Mouse (Mus musculus) neural tube, embryonic 14.5 days (tissue): ENCODE measurements around the gene Mobp. TPM values are rescaled to one million over a fixed set of nuclear protein-coding genes. Genes with fewer than 3 reads are reported as not detected.

Source experiments
- ATAC-seq: fragments of 200-750 bp; cut with Nextera tagmentation; 2 replicates; pipeline ENCODE4 v1.8.0; 2017; ENCODE audit warnings: low read depth, mild to moderate bottlenecking, moderate TSS enrichment, moderate library complexity
- H3K27ac ChIP-seq: fragments of 300-500 bp; sonication (generic); 2 replicates; pipeline ENCODE4 v1.5.1; 2014; ENCODE audit warnings: low read depth, mild to moderate bottlenecking, control low read depth, low read length, moderate library complexity, mixed read lengths
- H3K27me3 ChIP-seq: fragments of 300-500 bp; sonication (generic); 2 replicates; pipeline ENCODE4 v1.6.1; 2014; ENCODE audit warnings: low read length; ENCODE audit not compliant: control insufficient read depth, insufficient read depth
- H3K36me3 ChIP-seq: fragments of 300-500 bp; sonication (generic); 2 replicates; pipeline ENCODE4 v1.6.1; 2014; ENCODE audit warnings: low read length, mixed read lengths; ENCODE audit not compliant: control insufficient read depth, insufficient read depth
- H3K4me1 ChIP-seq: fragments of 300-500 bp; sonication (generic); 2 replicates; pipeline ENCODE4 v1.6.1; 2014; ENCODE audit warnings: low read length; ENCODE audit not compliant: control insufficient read depth, insufficient read depth
- H3K4me2 ChIP-seq: fragments of 300-500 bp; sonication (generic); 2 replicates; pipeline ENCODE4 v1.6.1; 2014; ENCODE audit warnings: mild to moderate bottlenecking, low read depth, low read length, control low read depth
- H3K4me3 ChIP-seq: fragments of 300-500 bp; sonication (generic); 2 replicates; pipeline ENCODE4 v1.5.1; 2014; ENCODE audit warnings: low read depth, low read length, control low read depth, mixed read lengths
- H3K9ac ChIP-seq: fragments of 300-500 bp; sonication (generic); replicated peaks from 2 replicates; pipeline ENCODE4 v1.6.1; 2014; ENCODE audit warnings: low read depth, mild to moderate bottlenecking, control low read depth, low read length, mixed read lengths
- H3K9me3 ChIP-seq: fragments of 300-500 bp; sonication (generic); 2 replicates; pipeline ENCODE4 v1.6.1; 2016; ENCODE audit warnings: low read length; ENCODE audit not compliant: control insufficient read depth
- WGBS: fragments of 180-500 bp; shearing (Covaris S2); extraction: QIAGEN DNeasy Blood & Tissue Kit; methylation state at CpG from one replicate; pipeline ENCODE4 v1.1.7; 2014; 5-methylcytosine and 5-hydroxymethylcytosine counted together
- polyA plus RNA-seq: library from polyadenylated mRNA; unstranded; fragments of >200 nt; fragmentation: Nextera tagmentation; extraction: Ambion mirVana; gene quantifications from 2 replicates; pipeline ENCODE4 v1.2.1, GENCODE M21; 2014

Gene Mobp
- polyA plus RNA-seq, 1 experiment from 2014 or later: 0.16 TPM

DNA sequence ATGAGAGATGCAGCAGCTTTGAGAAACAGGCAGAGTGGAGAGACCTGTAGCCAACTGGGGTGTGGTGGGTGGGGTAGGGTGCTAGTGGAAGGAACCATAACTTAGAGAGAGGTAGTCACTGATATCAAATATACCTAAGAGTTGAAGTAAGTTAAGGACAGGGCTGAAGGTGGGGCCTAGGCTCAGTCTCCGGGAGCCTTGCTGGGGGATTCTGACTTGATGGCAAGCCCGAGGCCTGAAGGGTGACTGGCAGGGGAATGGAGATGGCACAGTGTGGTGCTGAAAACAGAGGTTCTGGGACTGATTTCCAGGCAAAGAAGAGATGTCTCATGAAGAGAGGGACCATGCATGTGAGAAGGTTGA lies 34.7 kb upstream of the Mobp start:
- ATAC-seq: no peak
- H3K9ac ChIP-seq: no peak overlapping the region
- no peak overlapping the region for H3K4me3 ChIP-seq
- 91% methylated on average over 2 of the region's 2 CpGs for WGBS
- H3K27ac ChIP-seq: no peak overlapping the region
- H3K4me1 ChIP-seq: peaks cover 6% of the 10 kb centered on the region
- H3K9me3 ChIP-seq: no peaks in the 10 kb centered on the region
- no peaks in the 10 kb centered on the region for H3K27me3 ChIP-seq
- no peak overlapping the region for H3K4me2 ChIP-seq
- H3K36me3 ChIP-seq: peaks cover 9% of the 10 kb centered on the region

DNA sequence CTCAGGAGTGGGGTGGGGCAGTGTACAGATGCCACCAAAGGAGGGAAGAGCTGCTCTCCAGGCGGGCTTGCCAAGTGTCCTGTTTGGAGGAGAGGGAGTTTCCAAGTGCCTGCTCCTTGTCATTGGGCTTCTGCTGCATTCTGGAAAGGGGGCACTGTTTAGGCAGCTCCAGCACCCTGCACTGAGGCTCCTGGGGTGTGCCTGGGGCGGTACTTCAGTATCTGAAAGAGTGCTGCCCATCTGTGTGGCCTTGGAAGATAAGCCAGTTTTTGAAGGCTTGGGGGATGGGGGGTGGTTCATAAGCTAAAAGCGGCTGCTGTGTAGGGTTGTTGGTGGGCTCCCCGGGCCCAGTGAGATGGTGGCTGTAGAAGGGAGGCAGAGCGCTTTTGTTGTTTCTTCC lies 33.9 kb upstream of the Mobp start:
- Histone ChIP-seq H3K36me3 (peaks cover 17% of the 10 kb centered on the region), H3K4me1 (peaks cover 6% of the 10 kb centered on the region), H3K27ac (no peak overlapping the region), H3K4me2 (no peak overlapping the region), H3K9me3 (no peaks in the 10 kb centered on the region), H3K27me3 (no peaks in the 10 kb centered on the region), H3K4me3 (no peak overlapping the region), H3K9ac (no peak overlapping the region)
- 80% methylated on average over 5 of the region's 5 CpGs for WGBS
- no peak for ATAC-seq

DNA sequence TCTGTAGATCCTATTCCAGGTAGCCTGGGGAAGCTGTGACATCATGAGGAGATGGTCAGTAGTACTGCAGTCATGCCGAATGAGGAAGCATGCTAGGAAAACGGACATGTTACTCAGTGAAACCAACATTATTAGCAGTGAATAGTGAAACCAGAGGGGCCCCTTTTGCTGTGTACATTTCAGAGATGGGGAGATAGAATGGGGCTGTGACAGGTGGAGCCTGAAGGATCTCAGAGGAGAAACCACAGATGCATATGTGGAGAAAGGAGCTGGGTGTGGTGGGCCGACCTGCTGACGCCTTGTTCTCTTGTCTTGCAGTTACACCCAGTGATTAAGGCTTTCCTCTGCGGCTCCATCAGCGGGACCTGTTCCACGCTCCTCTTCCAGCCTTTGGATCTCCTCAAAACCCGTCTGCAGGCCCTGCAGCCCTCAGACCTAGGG lies 33.3 kb upstream of the Mobp start:
- H3K36me3 ChIP-seq: peaks cover 22% of the 10 kb centered on the region
- H3K27me3 ChIP-seq: no peaks in the 10 kb centered on the region
- WGBS: 90% methylated on average over 8 of the region's 8 CpGs
- H3K4me1 ChIP-seq: peaks cover 2% of the 10 kb centered on the region
- ATAC-seq: no peak
- no peaks in the 10 kb centered on the region for H3K9me3 ChIP-seq
- H3K4me2 ChIP-seq: no peak overlapping the region
- no peak overlapping the region for H3K9ac ChIP-seq
- no peak overlapping the region for H3K4me3 ChIP-seq
- no peak overlapping the region for H3K27ac ChIP-seq

DNA sequence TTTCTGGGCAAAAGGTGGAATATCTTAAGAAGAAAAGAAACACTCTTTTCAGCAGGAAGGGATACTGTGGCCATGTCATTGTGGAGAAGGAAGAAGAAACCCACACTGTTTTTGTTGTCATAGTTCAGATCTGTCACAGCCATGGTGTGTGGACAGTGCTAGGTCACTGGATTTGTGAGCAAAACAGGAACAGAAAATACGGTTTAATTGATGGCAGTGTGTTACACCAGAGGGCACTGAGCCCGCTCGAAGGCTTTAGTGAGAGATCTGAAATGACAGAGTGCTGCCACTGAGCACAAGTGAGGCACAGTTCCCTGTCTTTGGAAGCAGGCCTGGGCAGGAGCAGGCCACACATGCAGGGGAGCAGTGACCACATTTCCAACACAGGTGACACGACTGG lies 31.3 kb upstream of the Mobp start:
- Histone ChIP-seq H3K9ac (no peak overlapping the region), H3K4me2 (no peak overlapping the region), H3K27ac (no peak overlapping the region), H3K27me3 (no peaks in the 10 kb centered on the region), H3K36me3 (peaks cover 30% of the 10 kb centered on the region), H3K9me3 (no peaks in the 10 kb centered on the region), H3K4me3 (no peak overlapping the region), H3K4me1 (no peaks in the 10 kb centered on the region)
- no peak for ATAC-seq
- WGBS: 89% methylated on average over 4 of the region's 4 CpGs

DNA sequence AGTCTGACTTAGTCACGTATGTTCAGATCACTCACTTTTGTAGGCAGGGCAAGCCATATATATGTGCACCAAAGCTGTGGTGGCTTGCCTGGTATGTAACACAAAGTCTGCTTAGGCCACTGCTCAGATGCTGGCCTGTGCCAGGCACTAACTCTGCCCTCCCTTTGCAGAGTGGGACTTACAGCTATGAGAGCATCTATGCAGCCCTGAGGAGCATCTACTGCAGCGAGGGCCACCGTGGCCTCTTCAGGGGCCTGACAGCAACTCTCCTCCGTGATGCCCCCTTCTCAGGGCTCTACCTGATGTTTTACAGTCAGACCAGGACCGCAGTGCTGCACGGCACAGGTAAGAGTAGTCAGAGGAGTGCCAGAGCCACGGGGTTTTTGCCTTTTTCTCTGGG lies 29.0 kb upstream of the Mobp start:
- Histone ChIP-seq H3K9ac (no peak overlapping the region), H3K9me3 (no peaks in the 10 kb centered on the region), H3K4me1 (no peaks in the 10 kb centered on the region), H3K36me3 (peaks cover 39% of the 10 kb centered on the region), H3K27me3 (no peaks in the 10 kb centered on the region), H3K4me3 (no peak overlapping the region), H3K4me2 (no peak overlapping the region), H3K27ac (no peak overlapping the region)
- ATAC-seq: no peak
- 93% methylated on average over 7 of the region's 7 CpGs for WGBS

DNA sequence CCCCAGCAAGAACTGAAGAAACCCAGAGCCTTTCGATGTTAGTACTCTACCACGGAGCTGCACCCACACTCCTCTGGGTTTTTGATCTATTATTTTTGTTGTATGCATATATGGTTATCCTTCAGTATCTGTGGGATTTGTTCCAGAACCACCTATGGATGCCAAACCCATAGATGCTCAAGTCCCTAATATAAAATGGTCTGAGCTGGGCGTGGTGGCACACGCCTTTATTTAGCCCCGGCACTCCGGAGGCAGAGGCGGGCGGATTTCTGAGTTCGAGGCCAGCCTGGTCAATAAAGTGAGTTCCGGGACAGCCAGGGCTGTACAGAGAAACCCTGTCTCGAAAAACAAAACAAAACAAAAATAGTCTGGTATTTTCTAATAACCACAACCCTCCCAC lies 22.6 kb upstream of the Mobp start:
- H3K4me1 ChIP-seq: peaks cover 10% of the 10 kb centered on the region
- peak overlapping the region; percentile 69 for H3K4me2 ChIP-seq
- peak overlapping the region; percentile 80; the same call in 1 of the 2 replicates for H3K9ac ChIP-seq
- no peaks in the 10 kb centered on the region for H3K9me3 ChIP-seq
- WGBS: 61% methylated on average over 11 of the region's 11 CpGs
- H3K27me3 ChIP-seq: no peaks in the 10 kb centered on the region
- peak overlapping the region; percentile 78 for H3K4me3 ChIP-seq
- peaks cover 39% of the 10 kb centered on the region for H3K36me3 ChIP-seq
- H3K27ac ChIP-seq: peak overlapping the region; percentile 66; the same call in 1 of the 2 replicates
- ATAC-seq: peak; percentile 24; the same call in 1 of the 2 replicates

DNA sequence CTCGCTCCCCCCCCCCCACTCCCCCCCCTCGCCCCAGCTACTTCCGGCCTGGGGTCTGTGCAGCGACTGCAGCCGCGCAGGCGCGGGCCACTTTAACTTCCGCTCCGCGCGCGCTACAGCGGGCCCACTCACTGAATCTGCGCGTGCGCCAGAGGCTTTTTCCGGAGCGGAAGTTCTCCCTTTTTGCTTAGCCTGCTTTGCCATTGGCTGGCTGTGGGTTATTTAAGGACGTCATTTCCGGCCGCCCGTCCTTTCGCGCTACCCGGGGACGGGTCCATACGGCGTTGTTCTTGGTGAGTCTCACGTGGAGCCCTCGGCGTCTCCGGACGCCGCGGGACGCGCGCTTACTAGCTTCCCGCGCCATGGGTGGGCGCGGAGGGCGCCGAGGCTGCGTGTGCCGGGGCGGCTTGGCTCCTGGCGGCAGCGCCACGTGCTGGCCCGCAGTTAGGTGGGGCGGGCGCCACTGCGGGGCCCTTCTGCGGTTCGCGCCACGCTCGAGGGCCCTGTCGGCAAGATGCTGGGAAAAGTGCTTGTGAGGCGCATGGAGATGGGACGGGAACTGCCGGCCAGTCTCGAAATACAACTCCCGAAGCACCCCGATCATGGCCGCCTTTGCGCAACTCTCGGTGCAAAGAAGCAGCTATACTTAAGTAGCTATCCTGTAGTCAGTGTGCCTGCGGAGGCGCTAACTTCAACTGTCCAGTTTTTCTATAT lies 21.8 kb upstream of the Mobp start, which contains the start of gene Rpsa:
Rpsa (plus strand) TSS at position 152 of the 714 bp plus-strand sequence.
- Histone ChIP-seq H3K9me3 (no peaks in the 10 kb centered on the region), H3K27ac (peak within 1 kb of the TSS; percentile 78), H3K4me2 (peak within 1 kb of the TSS; percentile 81), H3K27me3 (no peaks in the 10 kb centered on the region), H3K36me3 (peaks cover 42% of the 10 kb centered on the region), H3K9ac (peak within 1 kb of the TSS; percentile 80), H3K4me3 (peak within 1 kb of the TSS; percentile 78), H3K4me1 (peaks cover 10% of the 10 kb centered on the region)
- peak; percentile 97 for ATAC-seq
- WGBS: under 1% methylated on average over 62 of the region's 72 CpGs

GRCm38 (mm10) chr9:120129276-120129675 lies 20.2 kb upstream of the Mobp start:
- Histone ChIP-seq H3K27me3 (no peaks in the 10 kb centered on the region), H3K27ac (no peak overlapping the region), H3K4me1 (peaks cover 10% of the 10 kb centered on the region), H3K36me3 (peaks cover 38% of the 10 kb centered on the region), H3K4me3 (no peak overlapping the region), H3K9ac (no peak overlapping the region; the same call in 1 of the 2 replicates), H3K4me2 (peak overlapping the region; percentile 81; the same call in 1 of the 2 replicates), H3K9me3 (no peaks in the 10 kb centered on the region)
- WGBS: 71% methylated on average over 10 of the region's 10 CpGs
- no peak for ATAC-seq

DNA sequence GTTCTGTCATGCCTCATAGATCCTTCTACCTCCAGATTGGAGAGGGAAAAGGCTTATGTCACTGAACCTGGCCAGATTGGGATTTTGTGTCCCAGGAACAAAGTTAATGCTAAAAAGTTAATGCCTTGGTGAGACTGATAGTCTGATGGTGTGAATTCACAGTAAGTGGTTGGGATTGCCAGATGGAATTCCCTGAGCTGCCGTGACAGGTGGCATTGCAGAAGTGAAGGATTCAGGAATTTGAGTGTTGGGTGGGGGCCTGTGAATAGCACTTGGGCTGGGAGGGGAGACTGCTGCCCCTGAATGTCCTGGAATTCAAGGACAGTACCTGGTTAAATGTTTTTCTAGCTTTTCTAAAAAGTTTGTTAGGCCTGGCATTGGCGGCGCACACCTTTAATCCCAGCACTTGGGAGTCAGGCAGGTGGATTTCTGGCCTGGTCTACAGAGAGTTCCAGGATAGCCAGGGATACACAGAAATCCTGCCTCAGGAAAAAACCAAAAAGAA lies 17.7 kb upstream of the Mobp start:
- no peaks in the 10 kb centered on the region for H3K27me3 ChIP-seq
- peaks cover 38% of the 10 kb centered on the region for H3K36me3 ChIP-seq
- no peak overlapping the region for H3K9ac ChIP-seq
- H3K9me3 ChIP-seq: no peaks in the 10 kb centered on the region
- H3K4me3 ChIP-seq: no peak overlapping the region
- no peak overlapping the region for H3K27ac ChIP-seq
- WGBS: 92% methylated on average over 3 of the region's 3 CpGs
- H3K4me1 ChIP-seq: peaks cover 10% of the 10 kb centered on the region
- H3K4me2 ChIP-seq: no peak overlapping the region
- ATAC-seq: no peak
